Mouse (Mus musculus): ENCODE data around the gene Slc39a3.

The Slc39a3 gene

DNA sequence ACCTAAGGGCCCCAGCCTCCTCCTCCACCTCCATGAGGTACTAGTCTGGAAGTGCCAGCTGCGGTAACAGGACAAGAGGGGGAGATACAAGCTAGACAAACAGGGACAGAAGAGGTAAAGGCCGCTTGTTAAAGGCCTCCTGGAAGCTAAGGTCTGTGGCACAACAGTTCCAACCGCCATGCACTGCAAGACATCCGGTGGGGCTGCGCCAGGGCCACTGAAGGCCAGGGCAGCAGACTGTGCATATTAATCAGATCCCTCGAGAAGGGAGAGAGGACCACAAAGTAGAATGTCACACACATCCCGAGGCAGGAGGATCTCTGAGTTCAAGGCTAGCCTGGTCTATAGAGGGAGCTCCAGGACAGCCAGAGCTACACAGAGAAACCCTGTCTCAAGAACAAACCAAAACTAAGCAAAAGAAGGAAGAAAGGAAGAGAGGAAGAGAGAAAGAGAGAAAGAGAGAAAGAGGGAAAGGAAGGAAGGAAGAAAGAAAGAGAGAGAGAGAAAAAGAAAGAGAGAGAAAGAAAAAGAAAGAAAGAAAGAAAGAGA, 55.6 kb downstream of the Slc39a3 start:
- DNase-seq, result no peak
